13 mouse cellular contexts compared by ENCODE assay signal in the genomic region with DNA sequence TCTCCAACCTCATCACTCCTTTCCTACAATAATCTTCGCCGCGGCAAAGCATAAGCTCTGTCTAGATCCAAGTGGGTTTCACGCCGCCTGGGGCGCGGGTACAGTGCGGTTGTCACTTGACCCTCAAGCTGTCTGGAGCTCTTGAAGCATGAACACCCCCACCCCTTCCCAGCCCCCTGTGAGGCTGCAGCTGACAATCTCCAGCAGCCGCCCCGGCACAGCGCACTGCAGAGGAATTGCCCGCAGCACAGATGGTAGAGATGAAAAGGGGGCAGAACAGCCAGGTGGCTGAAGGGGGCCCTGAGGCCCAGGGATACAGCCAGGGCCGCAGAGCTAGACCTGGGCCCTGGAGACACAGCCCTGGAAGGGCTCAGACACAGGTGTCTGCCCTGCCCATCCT.
DNase-seq lines count a peak whose midpoint lies in the region; ATAC-seq lines count a peak whose summit lies in the region.
"Had no signal": no experiment of that assay in that cellular context is flagged by ENCODE, and none has a peak within 500 bp of the region (broad histone marks: within the 10 kb centered on the region; RNA-seq: fewer than 3 reads in every experiment).

No protein-coding gene starts in this region.

- no peak overlapping the region for H3K27ac ChIP-seq in forebrain, embryonic 11.5 days (ENCODE audit: low read depth, low read length)
- no peak overlapping the region for H3K27ac ChIP-seq in forebrain, embryonic 14.5 days (ENCODE audit: low read depth, low read length)
- H3K27ac ChIP-seq in embryonic facial prominence, embryonic 10.5 days (replicated peaks): peak overlapping the region; percentile 57
- no peak overlapping the region for H3K27ac ChIP-seq in hindbrain, embryonic 14.5 days
- no peak overlapping the region for H3K27ac ChIP-seq in neural tube, embryonic 12.5 days
- no peak overlapping the region for H3K27ac ChIP-seq in liver, embryonic 12.5 days
- H3K27ac ChIP-seq: liver, embryonic 15.5 days; macrophage had no signal

- 79% methylated on average over 13 of the region's 13 CpGs for WGBS in forebrain, embryonic 11.5 days
- 72% methylated on average over 13 of the region's 13 CpGs for WGBS in forebrain, embryonic 14.5 days
- WGBS in embryonic facial prominence, embryonic 10.5 days: 83% methylated on average over 13 of the region's 13 CpGs
- 51% methylated on average over 13 of the region's 13 CpGs for WGBS in hindbrain, embryonic 14.5 days
- 61% methylated on average over 13 of the region's 13 CpGs for WGBS in neural tube, embryonic 12.5 days
- WGBS in liver, embryonic 12.5 days (ENCODE audit: insufficient replicate concordance): 80% methylated on average over 13 of the region's 13 CpGs

- H3K36me3 ChIP-seq in forebrain, embryonic 11.5 days (ENCODE audit: control insufficient read depth, insufficient read depth, low read length): no peaks in the 10 kb centered on the region
- no peaks in the 10 kb centered on the region for H3K36me3 ChIP-seq in forebrain, embryonic 14.5 days (ENCODE audit: control insufficient read depth, insufficient read depth, low read length)
- no peaks in the 10 kb centered on the region for H3K36me3 ChIP-seq in embryonic facial prominence, embryonic 10.5 days (replicated peaks)
- H3K36me3 ChIP-seq in hindbrain, embryonic 14.5 days (replicated peaks; ENCODE audit: control insufficient read depth, insufficient read depth): no peaks in the 10 kb centered on the region
- no peaks in the 10 kb centered on the region for H3K36me3 ChIP-seq in neural tube, embryonic 12.5 days
- H3K36me3 ChIP-seq in liver, embryonic 12.5 days: no peaks in the 10 kb centered on the region
- H3K36me3 ChIP-seq: liver, embryonic 15.5 days had no signal

- H3K9ac ChIP-seq in forebrain, embryonic 11.5 days (ENCODE audit: low read length): no peak overlapping the region
- no peak overlapping the region for H3K9ac ChIP-seq in forebrain, embryonic 14.5 days (ENCODE audit: low read length)
- H3K9ac ChIP-seq in hindbrain, embryonic 14.5 days: no peak overlapping the region
- no peak overlapping the region for H3K9ac ChIP-seq in neural tube, embryonic 12.5 days
- H3K9ac ChIP-seq in liver, embryonic 12.5 days: no peak overlapping the region
- H3K9ac ChIP-seq: liver, embryonic 15.5 days had no signal

- no peaks in the 10 kb centered on the region for H3K27me3 ChIP-seq in forebrain, embryonic 11.5 days (ENCODE audit: control insufficient read depth, insufficient read depth, low read length)
- H3K27me3 ChIP-seq in forebrain, embryonic 14.5 days (replicated peaks; ENCODE audit: control insufficient read depth, insufficient read depth, low read length): no peaks in the 10 kb centered on the region
- no peaks in the 10 kb centered on the region for H3K27me3 ChIP-seq in embryonic facial prominence, embryonic 10.5 days (replicated peaks; ENCODE audit: low read depth, poor library complexity, severe bottlenecking)
- H3K27me3 ChIP-seq in hindbrain, embryonic 14.5 days (ENCODE audit: control insufficient read depth, insufficient read depth, low read length): no peaks in the 10 kb centered on the region
- H3K27me3 ChIP-seq in neural tube, embryonic 12.5 days (replicated peaks): no peaks in the 10 kb centered on the region
- H3K27me3 ChIP-seq in liver, embryonic 12.5 days (replicated peaks): no peaks in the 10 kb centered on the region
- H3K27me3 ChIP-seq: liver, embryonic 15.5 days had no signal

- H3K4me3 ChIP-seq in forebrain, embryonic 11.5 days (ENCODE audit: low read depth, low read length): no peak overlapping the region
- no peak overlapping the region for H3K4me3 ChIP-seq in forebrain, embryonic 14.5 days (ENCODE audit: low read depth, low read length)
- no peak overlapping the region for H3K4me3 ChIP-seq in embryonic facial prominence, embryonic 10.5 days
- no peak overlapping the region for H3K4me3 ChIP-seq in hindbrain, embryonic 14.5 days (replicated peaks; ENCODE audit: low read length)
- no peak overlapping the region for H3K4me3 ChIP-seq in neural tube, embryonic 12.5 days
- no peak overlapping the region for H3K4me3 ChIP-seq in liver, embryonic 12.5 days
- H3K4me3 ChIP-seq: liver, embryonic 15.5 days had no signal

- H3K9me3 ChIP-seq in forebrain, embryonic 11.5 days (ENCODE audit: control insufficient read depth, low read length): no peaks in the 10 kb centered on the region
- H3K9me3 ChIP-seq in forebrain, embryonic 14.5 days (replicated peaks; ENCODE audit: control insufficient read depth, low read length): no peaks in the 10 kb centered on the region
- no peaks in the 10 kb centered on the region for H3K9me3 ChIP-seq in embryonic facial prominence, embryonic 10.5 days
- H3K9me3 ChIP-seq in hindbrain, embryonic 14.5 days (ENCODE audit: control insufficient read depth, low read length): no peaks in the 10 kb centered on the region
- no peaks in the 10 kb centered on the region for H3K9me3 ChIP-seq in neural tube, embryonic 12.5 days
- no peaks in the 10 kb centered on the region for H3K9me3 ChIP-seq in liver, embryonic 12.5 days (replicated peaks)
- H3K9me3 ChIP-seq: liver, embryonic 15.5 days had no signal

- no peak for DNase-seq in forebrain, embryonic 11.5 days (ENCODE audit: low spot score)
- no peak for DNase-seq in forebrain, embryonic 14.5 days (ENCODE audit: low spot score)
- DNase-seq in embryonic facial prominence, embryonic 10.5 days (ENCODE audit: low spot score): peak; percentile 14
- DNase-seq in hindbrain, embryonic 14.5 days (ENCODE audit: low spot score): no peak
- DNase-seq in frontal cortex, adult 2 months (ENCODE audit: extremely low spot score in 1 of 2, low spot score in 1 of 2): no peak
- no peak for DNase-seq in cerebellum, adult 11 months
- DNase-seq: adrenal gland, adult 8-10 months; kidney, postnatal 10 days had no signal

- ATAC-seq in forebrain, embryonic 11.5 days (replicated peaks; ENCODE audit: low FRiP score): peak; percentile 30; the same call in 1 of the 2 replicates
- ATAC-seq in forebrain, embryonic 14.5 days: no peak
- ATAC-seq in hindbrain, embryonic 14.5 days (ENCODE audit: low FRiP score): peak; percentile 34; the same call in 1 of the 2 replicates
- peak; percentile 56 for ATAC-seq in neural tube, embryonic 12.5 days (ENCODE audit: low FRiP score, low read depth)
- no peak for ATAC-seq in liver, embryonic 12.5 days
- ATAC-seq: inflammation-experienced regulatory T-cells, adult 6 months had no signal

- H3K4me2 ChIP-seq in forebrain, embryonic 11.5 days (ENCODE audit: low read depth, low read length, severe bottlenecking): no peak overlapping the region
- H3K4me2 ChIP-seq in forebrain, embryonic 14.5 days (ENCODE audit: low read length): no peak overlapping the region
- no peak overlapping the region for H3K4me2 ChIP-seq in hindbrain, embryonic 14.5 days (replicated peaks)
- H3K4me2 ChIP-seq in neural tube, embryonic 12.5 days (replicated peaks): no peak overlapping the region
- no peak overlapping the region for H3K4me2 ChIP-seq in liver, embryonic 12.5 days
- H3K4me2 ChIP-seq: liver, embryonic 15.5 days had no signal

- H3K4me1 ChIP-seq in forebrain, embryonic 11.5 days (replicated peaks; ENCODE audit: control insufficient read depth, insufficient read depth, low read length): no peaks in the 10 kb centered on the region; the same call in 1 of the 2 replicates
- H3K4me1 ChIP-seq in forebrain, embryonic 14.5 days (ENCODE audit: control insufficient read depth, insufficient read depth, low read length): peaks cover 6% of the 10 kb centered on the region
- H3K4me1 ChIP-seq in embryonic facial prominence, embryonic 10.5 days: peaks cover 22% of the 10 kb centered on the region
- peaks cover 8% of the 10 kb centered on the region for H3K4me1 ChIP-seq in hindbrain, embryonic 14.5 days (replicated peaks; ENCODE audit: control insufficient read depth, insufficient read depth, low read length)
- peaks cover 21% of the 10 kb centered on the region for H3K4me1 ChIP-seq in neural tube, embryonic 12.5 days
- no peaks in the 10 kb centered on the region for H3K4me1 ChIP-seq in liver, embryonic 12.5 days
- H3K4me1 ChIP-seq: liver, embryonic 15.5 days had no signal

Comparison
In these comparisons a context has a peak if more than half of its experiments do, and no peak if none do; other contexts are left out.
1. ATAC-seq: peak in forebrain, embryonic 11.5 days (single experiment), hindbrain, embryonic 14.5 days (single experiment) and neural tube, embryonic 12.5 days (single experiment); none in forebrain, embryonic 14.5 days (single experiment) and liver, embryonic 12.5 days (single experiment).